Mouse (Mus musculus): ENCODE measurements around the gene Scyl2.

GRCm38 (mm10) chr10:89690021-89690420, 3.9 kb upstream of the Scyl2 start:
- TF ChIP-seq GATA1 (IDR thresholded peaks at IDR 0.05; ENCODE audit: borderline replicate concordance, low read length): no peak
- TF ChIP-seq CTCF (IDR thresholded peaks at IDR 0.05; ENCODE audit: low read depth, low read length): no peak
- no peak for TF ChIP-seq GATA2 (IDR thresholded peaks at IDR 0.05; ENCODE audit: borderline replicate concordance, low read depth, low read length)
- no peak for TF ChIP-seq POLR2AphosphoS5 (IDR thresholded peaks at IDR 0.05; ENCODE audit: insufficient replicate concordance, low read depth, low read length)
- TF ChIP-seq TAL1 (conservative IDR thresholded peaks at IDR 0.05; ENCODE audit: low read depth, low read length): no peak
